Mouse (Mus musculus) ES-Bruce4 (cell line): ENCODE measurements around the gene Msi2. TPM values are rescaled to one million over a fixed set of nuclear protein-coding genes. Genes with fewer than 3 reads are reported as not detected.

ENCODE experiments used
- H3K27ac ChIP-seq: 2 replicates; pipeline ENCODE4 v1.5.1; 2012; ENCODE audit warnings: low read length, inconsistent platforms; ENCODE audit not compliant: insufficient read depth
- H3K27me3 ChIP-seq: 2 replicates; pipeline ENCODE4 v1.6.1; 2012; ENCODE audit warnings: mild to moderate bottlenecking, low read length, inconsistent platforms; ENCODE audit not compliant: control insufficient read depth, poor library complexity, insufficient read depth, severe bottlenecking
- H3K36me3 ChIP-seq: 2 replicates; pipeline ENCODE4 v1.6.1; 2012; ENCODE audit warnings: inconsistent platforms, mild to moderate bottlenecking, low read length, moderate library complexity; ENCODE audit not compliant: control insufficient read depth, poor library complexity, insufficient read depth, severe bottlenecking
- H3K4me1 ChIP-seq: one replicate; pipeline ENCODE4 v1.8.1; 2011; ENCODE audit warnings: low read length; ENCODE audit not compliant: control insufficient read depth, insufficient read depth
- H3K4me3 ChIP-seq: 2 replicates; pipeline ENCODE4 v1.5.1; 2011; ENCODE audit warnings: low read depth, mild to moderate bottlenecking, low read length
- H3K9ac ChIP-seq: 2 replicates; pipeline ENCODE4 v1.6.1; 2012; ENCODE audit warnings: low read depth, mild to moderate bottlenecking, inconsistent platforms; ENCODE audit not compliant: poor library complexity, severe bottlenecking
- H3K9me3 ChIP-seq: replicated peaks from 2 replicates; pipeline ENCODE4 v1.6.1; 2012; ENCODE audit warnings: mild to moderate bottlenecking, low read length, inconsistent platforms; ENCODE audit not compliant: control insufficient read depth, poor library complexity, insufficient read depth, severe bottlenecking
- CTCF ChIP-seq: IDR thresholded peaks from one replicate; pipeline ENCODE4 v1.8.1; 2011; ENCODE audit warnings: low read depth, low read length
- EP300 ChIP-seq: IDR thresholded peaks from 2 replicates; pipeline ENCODE4 v1.6.1; 2011; ENCODE audit warnings: low read depth, low read length; ENCODE audit not compliant: insufficient read depth
- POLR2A ChIP-seq: IDR thresholded peaks from one replicate; pipeline ENCODE4 v1.8.1; 2011; ENCODE audit warnings: low read length; ENCODE audit not compliant: insufficient read depth
- polyA plus RNA-seq: library from polyadenylated mRNA; stranded (reverse); fragments of >200 nt; gene quantifications from 2 replicates; pipeline ENCODE4 v1.2.4, GENCODE M21; 2011; ENCODE audit warnings: low read depth; ENCODE audit not compliant: missing spikeins, insufficient read depth, insufficient read length

Msi2 gene
- polyA plus RNA-seq, 1 experiment = 110 TPM

GRCm38 (mm10) chr11:88419657-88420366 lies 298.5 kb downstream of the Msi2 start:
- H3K9ac ChIP-seq = no peak overlapping the region
- no peaks in the 10 kb centered on the region for H3K36me3 ChIP-seq
- TF ChIP-seq POLR2A (no peak), EP300 (no peak), CTCF (no peak)
- no peaks in the 10 kb centered on the region for H3K9me3 ChIP-seq
- H3K27me3 ChIP-seq = no peaks in the 10 kb centered on the region
- H3K27ac ChIP-seq = no peak overlapping the region
- peaks cover 3% of the 10 kb centered on the region for H3K4me1 ChIP-seq
- no peak overlapping the region for H3K4me3 ChIP-seq

GRCm38 (mm10) chr11:88419064-88419463 lies 299.2 kb downstream of the Msi2 start:
- H3K9me3 ChIP-seq = no peaks in the 10 kb centered on the region
- no peaks in the 10 kb centered on the region for H3K36me3 ChIP-seq
- H3K4me3 ChIP-seq = no peak overlapping the region
- H3K9ac ChIP-seq = no peak overlapping the region
- H3K27me3 ChIP-seq = no peaks in the 10 kb centered on the region
- no peak for TF ChIP-seq POLR2A
- TF ChIP-seq EP300 = no peak
- no peak for TF ChIP-seq CTCF
- H3K27ac ChIP-seq = no peak overlapping the region
- peaks cover 6% of the 10 kb centered on the region for H3K4me1 ChIP-seq

- peaks cover 3% of the 10 kb centered on the region for H3K4me1 ChIP-seq
- H3K27me3 ChIP-seq = no peaks in the 10 kb centered on the region
- H3K4me3 ChIP-seq = no peak overlapping the region
- H3K9ac ChIP-seq = no peak overlapping the region
- H3K9me3 ChIP-seq = no peaks in the 10 kb centered on the region
- 0 out of 2 replicates have a peak overlapping the region, but pooled peaks have one; percentile 3 for H3K27ac ChIP-seq
- no peak for TF ChIP-seq EP300
- TF ChIP-seq CTCF = no peak
- TF ChIP-seq POLR2A = no peak
- no peaks in the 10 kb centered on the region for H3K36me3 ChIP-seq
Measured at GRCm38 (mm10) chr11:88414157-88414870, 304.0 kb downstream of the Msi2 start.

GRCm38 (mm10) chr11:88412423-88413094 lies 305.8 kb downstream of the Msi2 start:
- TF ChIP-seq CTCF (peak; percentile 89), POLR2A (no peak)
- H3K9me3 ChIP-seq = no peaks in the 10 kb centered on the region
- H3K36me3 ChIP-seq = no peaks in the 10 kb centered on the region
- no peak overlapping the region for H3K9ac ChIP-seq
- peaks cover 3% of the 10 kb centered on the region for H3K4me1 ChIP-seq
- no peak overlapping the region for H3K4me3 ChIP-seq
- no peaks in the 10 kb centered on the region for H3K27me3 ChIP-seq
- H3K27ac ChIP-seq = no peak overlapping the region

GRCm38 (mm10) chr11:88408305-88408704 lies 310.0 kb downstream of the Msi2 start:
- H3K27me3 ChIP-seq = no peaks in the 10 kb centered on the region
- no peaks in the 10 kb centered on the region for H3K36me3 ChIP-seq
- H3K4me3 ChIP-seq = no peak overlapping the region
- no peak overlapping the region for H3K9ac ChIP-seq
- TF ChIP-seq POLR2A (no peak), EP300 (no peak), CTCF (no peak)
- H3K9me3 ChIP-seq = no peaks in the 10 kb centered on the region
- H3K4me1 ChIP-seq = peaks cover 11% of the 10 kb centered on the region
- H3K27ac ChIP-seq = no peak overlapping the region
